Mouse (Mus musculus) C2C12 (cell line): ENCODE data around the gene Pde7b.
"Not testable (repeated sequence)": the region's sequence is repeated elsewhere in the genome, so short reads cannot be mapped to it uniquely, and the experiment has no call there.

Experiments
- CEBPB ChIP-seq: IDR thresholded peaks from one replicate; pipeline ENCODE4 v1.6.1; 2011; ENCODE audit warnings: low read depth, mild to moderate bottlenecking, control low read depth, moderate library complexity
- CTCF ChIP-seq: IDR thresholded peaks from one replicate; pipeline ENCODE4 v1.5.1; 2011; ENCODE audit not compliant: control insufficient read depth, insufficient read depth, insufficient read length
- MAX ChIP-seq: IDR thresholded peaks from one replicate; pipeline ENCODE4 v1.6.1; 2011; ENCODE audit warnings: mild to moderate bottlenecking, control low read depth
- MYOD1 ChIP-seq: IDR thresholded peaks from one replicate; pipeline ENCODE4 v1.6.1; 2011; ENCODE audit warnings: low read depth; ENCODE audit not compliant: control insufficient read depth, insufficient read length
- MYOG ChIP-seq: IDR thresholded peaks from one replicate; pipeline ENCODE4 v1.6.1; 2011; ENCODE audit not compliant: control insufficient read depth, insufficient read length; ENCODE audit errors: extremely low read depth
- USF1 ChIP-seq: IDR thresholded peaks from one replicate; pipeline ENCODE4 v1.6.1; 2011; ENCODE audit warnings: low read depth, mild to moderate bottlenecking, control low read depth, moderate library complexity

- not testable (repeated sequence) for TF ChIP-seq MAX, CTCF, MYOG, USF1, CEBPB, MYOD1
Measured at GRCm38 (mm10) chr10:20517756-20518528, 206.9 kb downstream of the Pde7b start.
